ENCODE assay signal across 20 mouse cellular contexts in the genomic region with DNA sequence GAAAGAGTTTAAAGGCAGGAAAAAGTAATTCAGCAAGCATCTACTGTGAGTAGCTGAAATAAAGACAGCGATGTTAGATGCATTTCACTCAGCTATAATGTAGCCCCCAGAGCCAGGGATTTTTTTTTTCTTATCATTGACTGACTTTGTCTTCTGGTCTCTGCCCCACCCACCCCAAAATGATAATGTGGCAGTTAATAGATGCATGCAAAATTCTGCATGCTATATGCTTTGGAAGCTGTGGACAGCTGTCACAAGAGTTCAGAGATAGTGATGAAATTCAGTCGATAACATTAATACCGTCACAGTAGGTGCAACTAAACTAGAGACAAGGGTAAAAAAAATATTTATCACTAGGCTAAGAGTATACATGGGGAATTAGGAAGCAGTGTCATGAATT.
DNase-seq lines count a peak whose midpoint lies in the region; ATAC-seq and TF ChIP-seq lines count a peak whose summit lies in the region.
"Had no signal": no experiment of that assay in that cellular context is flagged by ENCODE, and none has a peak within 500 bp of the region (broad histone marks: within the 10 kb centered on the region; RNA-seq: fewer than 3 reads in every experiment).

No protein-coding gene starts in this region.

- ATAC-seq in liver, embryonic 15.5 days (ENCODE audit: insufficient read depth) = 0 out of 2 replicates have a peak, but pooled peaks have one; percentile 25
- ATAC-seq in liver, embryonic 11.5 days (replicated peaks; ENCODE audit: low FRiP score) = no peak
- peak; percentile 34 for ATAC-seq in megakaryocyte progenitor cell, adult 5-6 weeks (replicated peaks; ENCODE audit: poor library complexity)
- no peak for ATAC-seq in lung, postnatal 0 days
- ATAC-seq: activated CD4-positive, CD25-positive, alpha-beta regulatory T cell, adult 4 months; forebrain, embryonic 13.5 days; forebrain, embryonic 15.5 days; Patski had no signal

- no peaks in the 10 kb centered on the region for H3K4me1 ChIP-seq in liver, embryonic 15.5 days (replicated peaks)
- no peaks in the 10 kb centered on the region for H3K4me1 ChIP-seq in liver, embryonic 11.5 days (replicated peaks; ENCODE audit: control insufficient read depth, insufficient read depth, low read length)
- H3K4me1 ChIP-seq in MEL (ENCODE audit: control insufficient read depth in 1 of 2, insufficient read depth in 2 of 2, low read length in 2 of 2) = peaks cover 9 to 16% of the 10 kb centered on the region in 2 experiments
- no peaks in the 10 kb centered on the region for H3K4me1 ChIP-seq in lung, postnatal 0 days (ENCODE audit: insufficient read depth, low read depth, low read length)
- H3K4me1 ChIP-seq: embryonic facial prominence, embryonic 10.5 days; embryonic facial prominence, embryonic 12.5 days; forebrain, embryonic 13.5 days; forebrain, embryonic 15.5 days had no signal

- no peak for DNase-seq in liver, embryonic 11.5 days (ENCODE audit: low spot score)
- DNase-seq in MEL (ENCODE audit: low read depth, low spot score) = peak; percentile 29
- no peak for DNase-seq in thymus, postnatal 4 days
- no peak for DNase-seq in lung, postnatal 0 days (ENCODE audit: low spot score)
- DNase-seq: adrenal gland, adult 8-10 months; adrenal gland, postnatal 14 days; adrenal gland, postnatal 36 days; cerebellum, adult 11-12 months; cerebellum, adult 2 months; cerebellum, adult 9-10 months; cerebellum, postnatal 10 days; cerebellum, postnatal 25 days had no signal

- no peak overlapping the region for H3K9ac ChIP-seq in liver, embryonic 15.5 days
- H3K9ac ChIP-seq in liver, embryonic 11.5 days (ENCODE audit: low read depth, low read length) = no peak overlapping the region
- no peak overlapping the region for H3K9ac ChIP-seq in MEL (ENCODE audit: control insufficient read depth, low read depth, low read length, poor library complexity, severe bottlenecking)
- H3K9ac ChIP-seq in lung, postnatal 0 days (replicated peaks; ENCODE audit: low read depth) = no peak overlapping the region
- H3K9ac ChIP-seq: embryonic facial prominence, embryonic 12.5 days; forebrain, embryonic 13.5 days; forebrain, embryonic 15.5 days had no signal

- no peaks in the 10 kb centered on the region for H3K27me3 ChIP-seq in liver, embryonic 15.5 days
- no peaks in the 10 kb centered on the region for H3K27me3 ChIP-seq in liver, embryonic 11.5 days (replicated peaks; ENCODE audit: control insufficient read depth, insufficient read depth, low read length)
- no peaks in the 10 kb centered on the region for H3K27me3 ChIP-seq in MEL (ENCODE audit: control insufficient read depth in 1 of 2, insufficient read depth in 2 of 2, low read length in 2 of 2)
- no peaks in the 10 kb centered on the region for H3K27me3 ChIP-seq in lung, postnatal 0 days (replicated peaks; ENCODE audit: insufficient read depth, low read length)
- H3K27me3 ChIP-seq: embryonic facial prominence, embryonic 12.5 days; forebrain, embryonic 13.5 days; forebrain, embryonic 15.5 days had no signal

- TF ChIP-seq EP300 in MEL (IDR thresholded peaks at IDR 0.05; ENCODE audit: low read depth in 1 of 2, low read length in 2 of 2) = peak; percentile 47 to 64
- no peak for TF ChIP-seq EP300 in lung, postnatal 0 days (IDR thresholded peaks at IDR 0.05)

- no peaks in the 10 kb centered on the region for H3K79me2 ChIP-seq in MEL (ENCODE audit: control insufficient read depth, insufficient read depth, low read length, poor library complexity)

- no peak for TF ChIP-seq POLR2A in MEL (IDR thresholded peaks at IDR 0.05; ENCODE audit: control insufficient read depth in 1 of 2, insufficient read depth in 1 of 2, low read depth in 1 of 2, low read length in 2 of 2, poor library complexity in 1 of 2)

- H3K4me2 ChIP-seq in liver, embryonic 15.5 days = no peak overlapping the region
- no peak overlapping the region for H3K4me2 ChIP-seq in liver, embryonic 11.5 days
- H3K4me2 ChIP-seq in lung, postnatal 0 days (replicated peaks; ENCODE audit: low read depth, low read length) = no peak overlapping the region
- H3K4me2 ChIP-seq: embryonic facial prominence, embryonic 12.5 days; forebrain, embryonic 13.5 days; forebrain, embryonic 15.5 days had no signal

- H3K36me3 ChIP-seq in liver, embryonic 15.5 days (replicated peaks) = no peaks in the 10 kb centered on the region
- H3K36me3 ChIP-seq in liver, embryonic 11.5 days (ENCODE audit: control insufficient read depth, insufficient read depth, low read length) = no peaks in the 10 kb centered on the region
- peaks cover 0 to 23% of the 10 kb centered on the region in 2 experiments; a peak in 2 of 4 replicates for H3K36me3 ChIP-seq in MEL (ENCODE audit: control insufficient read depth in 1 of 2, insufficient read depth in 2 of 2, low read length in 2 of 2)
- no peaks in the 10 kb centered on the region for H3K36me3 ChIP-seq in lung, postnatal 0 days (ENCODE audit: insufficient read depth, low read length)
- H3K36me3 ChIP-seq: embryonic facial prominence, embryonic 10.5 days; embryonic facial prominence, embryonic 12.5 days; forebrain, embryonic 15.5 days had no signal

- 38% methylated on average over 3 of the region's 3 CpGs for WGBS in liver, embryonic 15.5 days (ENCODE audit: insufficient replicate concordance)
- WGBS in liver, embryonic 11.5 days = 83% methylated on average over 3 of the region's 3 CpGs
- 89% methylated on average over 3 of the region's 3 CpGs for WGBS in lung, postnatal 0 days

- H3K27ac ChIP-seq in liver, embryonic 15.5 days (replicated peaks) = no peak overlapping the region
- H3K27ac ChIP-seq in liver, embryonic 11.5 days (ENCODE audit: low read depth, low read length) = no peak overlapping the region
- no peak overlapping the region for H3K27ac ChIP-seq in MEL (ENCODE audit: control insufficient read depth, low read depth, low read length)
- no peak overlapping the region for H3K27ac ChIP-seq in lung, postnatal 0 days (ENCODE audit: low read length)
- H3K27ac ChIP-seq: embryonic facial prominence, embryonic 10.5 days; embryonic facial prominence, embryonic 12.5 days; forebrain, embryonic 13.5 days; forebrain, embryonic 15.5 days had no signal

- no peak for TF ChIP-seq CTCF in MEL (IDR thresholded peaks at IDR 0.05 in 2 of 3, conservative IDR thresholded peaks at IDR 0.05 in 1 of 3; ENCODE audit: control insufficient read depth in 1 of 3, insufficient read depth in 1 of 3, low read depth in 2 of 3, low read length in 3 of 3, poor library complexity in 1 of 3, severe bottlenecking in 1 of 3)
- TF ChIP-seq CTCF in lung, postnatal 0 days (IDR thresholded peaks at IDR 0.05) = no peak

- no peak for TF ChIP-seq RAD21 in MEL (IDR thresholded peaks at IDR 0.05; ENCODE audit: low read depth, low read length)

- H3K9me3 ChIP-seq in liver, embryonic 15.5 days (replicated peaks) = no peaks in the 10 kb centered on the region
- H3K9me3 ChIP-seq in liver, embryonic 11.5 days (ENCODE audit: control insufficient read depth, low read length) = no peaks in the 10 kb centered on the region
- no peaks in the 10 kb centered on the region for H3K9me3 ChIP-seq in MEL (replicated peaks; ENCODE audit: insufficient read depth, low read length)
- no peaks in the 10 kb centered on the region for H3K9me3 ChIP-seq in lung, postnatal 0 days (ENCODE audit: low read length)
- H3K9me3 ChIP-seq: embryonic facial prominence, embryonic 10.5 days; embryonic facial prominence, embryonic 12.5 days; forebrain, embryonic 13.5 days; forebrain, embryonic 15.5 days had no signal

- H3K4me3 ChIP-seq in liver, embryonic 15.5 days (replicated peaks) = no peak overlapping the region
- H3K4me3 ChIP-seq in liver, embryonic 11.5 days (ENCODE audit: low read depth, low read length) = no peak overlapping the region
- no peak overlapping the region for H3K4me3 ChIP-seq in MEL (ENCODE audit: control insufficient read depth in 1 of 2, insufficient read depth in 1 of 2, low read depth in 2 of 2, low read length in 2 of 2)
- H3K4me3 ChIP-seq in lung, postnatal 0 days (ENCODE audit: low read depth, low read length) = no peak overlapping the region
- H3K4me3 ChIP-seq: embryonic facial prominence, embryonic 10.5 days; embryonic facial prominence, embryonic 12.5 days; forebrain, embryonic 13.5 days; forebrain, embryonic 15.5 days had no signal

TF ChIP-seq in MEL, 35 proteins besides CTCF, POLR2A, EP300 and RAD21:
- TF ChIP-seq SIN3A (IDR thresholded peaks at IDR 0.05; ENCODE audit: low read length) = 0 out of 2 replicates have a peak, but pooled peaks have one; percentile 29
- TF ChIP-seq POLR2AphosphoS5 (IDR thresholded peaks at IDR 0.05; ENCODE audit: borderline replicate concordance, low read depth, low read length) = no peak
- peak; percentile 63; the same call in 1 of the 2 replicates for TF ChIP-seq ETS1 (IDR thresholded peaks at IDR 0.05; ENCODE audit: low read depth, low read length)
- TF ChIP-seq BHLHE40 (IDR thresholded peaks at IDR 0.05; ENCODE audit: borderline replicate concordance, low read depth, low read length) = no peak
- peak; percentile 32; the same call in 1 of the 2 replicates for TF ChIP-seq GATA1 (IDR thresholded peaks at IDR 0.05; ENCODE audit: low read depth, low read length)
- TF ChIP-seq ZNF384 (IDR thresholded peaks at IDR 0.05; ENCODE audit: low read depth, low read length) = peak; percentile 84
- TF ChIP-seq TBP (IDR thresholded peaks at IDR 0.05; ENCODE audit: low read depth, low read length) = no peak
- no peak for TF ChIP-seq CHD2 (IDR thresholded peaks at IDR 0.05; ENCODE audit: low read length)
- peak; percentile 38; the same call in 1 of the 2 replicates for TF ChIP-seq TCF12 (IDR thresholded peaks at IDR 0.05; ENCODE audit: low read depth, low read length)

Comparison
In these comparisons a context has a peak if more than half of its experiments do, and no peak if none do; other contexts are left out.
1. ATAC-seq: peak in liver, embryonic 15.5 days (single experiment) and megakaryocyte progenitor cell, adult 5-6 weeks (single experiment); none in liver, embryonic 11.5 days (single experiment) and lung, postnatal 0 days (single experiment).